Mouse (Mus musculus) hindbrain, embryonic 13.5 days (tissue): Measurements from ENCODE around the gene Anapc7. TPM values are rescaled to one million over a fixed set of nuclear protein-coding genes. Genes with fewer than 3 reads are reported as not detected.
A peak's percentile ranks its signal among the peaks of the same experiment; 100 is the strongest.

ENCODE experiments used
- ATAC-seq: fragments of 200-750 bp; cut with Nextera tagmentation; 2 replicates; pipeline ENCODE4 v1.8.0; 2017; ENCODE audit warnings: moderate TSS enrichment; ENCODE audit not compliant: low FRiP score
- H3K27ac ChIP-seq: fragments of 300-500 bp; sonication (generic); 2 replicates; pipeline ENCODE4 v1.5.1; 2015; ENCODE audit warnings: inconsistent platforms, mild to moderate bottlenecking, moderate library complexity
- H3K27me3 ChIP-seq: fragments of 300-500 bp; sonication (generic); 2 replicates; pipeline ENCODE4 v1.6.1; 2015; ENCODE audit warnings: mild to moderate bottlenecking, inconsistent platforms
- H3K36me3 ChIP-seq: fragments of 300-500 bp; sonication (generic); 2 replicates; pipeline ENCODE4 v1.6.1; 2015; ENCODE audit warnings: mild to moderate bottlenecking, inconsistent platforms
- H3K4me1 ChIP-seq: fragments of 300-500 bp; sonication (generic); replicated peaks from 2 replicates; pipeline ENCODE4 v1.6.1; 2015; ENCODE audit warnings: inconsistent platforms
- H3K4me2 ChIP-seq: fragments of 300-500 bp; sonication (generic); 2 replicates; pipeline ENCODE4 v1.6.1; 2015; ENCODE audit warnings: inconsistent platforms, mild to moderate bottlenecking, moderate library complexity
- H3K4me3 ChIP-seq: fragments of 300-500 bp; sonication (generic); 2 replicates; pipeline ENCODE4 v1.5.1; 2015; ENCODE audit warnings: mild to moderate bottlenecking, inconsistent platforms
- H3K9ac ChIP-seq: fragments of 300-500 bp; sonication (generic); 2 replicates; pipeline ENCODE4 v1.6.1; 2015; ENCODE audit warnings: mild to moderate bottlenecking, inconsistent platforms
- H3K9me3 ChIP-seq: fragments of 300-500 bp; sonication (generic); 2 replicates; pipeline ENCODE4 v1.6.1; 2016; ENCODE audit warnings: inconsistent platforms
- WGBS: fragments of 180-500 bp; shearing (Covaris S2); methylation state at CpG from one replicate; pipeline ENCODE4 v1.1.7; 2015; 5-methylcytosine and 5-hydroxymethylcytosine counted together
- polyA plus RNA-seq: library from polyadenylated mRNA; unstranded; fragments of >200 nt; fragmentation: Nextera tagmentation; extraction: Ambion mirVana; gene quantifications from 2 replicates; pipeline ENCODE4 v1.2.1, GENCODE M21; 2015

Gene Anapc7
- 46.7 and 51.8 TPM in 2 replicates for polyA plus RNA-seq

DNA sequence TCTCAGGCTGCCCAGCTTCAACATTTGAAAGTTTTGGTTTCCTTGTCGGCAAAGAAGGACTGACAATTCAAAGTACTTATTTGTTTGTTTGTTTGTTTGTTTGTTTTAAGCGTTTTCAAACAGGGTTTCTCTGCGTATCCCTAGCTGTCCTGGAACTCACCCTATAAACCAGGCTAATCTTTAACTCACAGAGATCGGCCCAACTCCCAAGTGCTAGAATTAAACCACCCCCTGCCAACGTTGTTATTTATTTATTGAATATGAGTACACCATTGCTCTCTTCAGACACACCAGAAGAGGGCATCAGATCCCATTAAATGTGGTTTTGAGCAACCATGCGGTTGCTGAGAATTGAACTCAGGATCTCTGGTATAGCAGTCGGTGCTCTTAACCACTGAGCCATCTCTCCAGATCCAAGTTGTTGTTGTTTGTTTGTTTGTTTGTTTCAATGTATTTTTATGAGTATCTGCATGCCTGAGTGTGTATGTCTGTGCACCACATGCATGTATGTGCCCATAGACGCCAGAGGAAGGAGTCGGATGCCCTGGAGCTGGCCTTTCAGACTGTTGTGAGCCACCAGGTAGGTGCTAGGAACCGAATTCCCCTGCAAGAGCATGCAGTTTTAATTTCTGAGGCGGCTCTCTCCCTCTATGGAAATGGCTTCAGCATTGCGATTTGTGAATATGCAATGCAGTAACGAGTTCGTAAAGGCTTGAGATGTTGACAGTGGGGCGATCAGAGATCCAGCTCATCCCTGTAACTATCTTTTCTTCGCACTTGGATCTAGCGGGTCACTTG is at the start of gene Anapc7:
Anapc7 (plus strand) TSS at position 423 of the 798 bp plus-strand sequence.
- 21% methylated on average over 17 of the region's 17 CpGs for WGBS
- Histone ChIP-seq H3K27ac (peak within 1 kb of the TSS; percentile 94), H3K9ac (peak within 1 kb of the TSS; percentile 96), H3K4me2 (peak within 1 kb of the TSS; percentile 95), H3K36me3 (no peaks in the 10 kb centered on the region), H3K27me3 (no peaks in the 10 kb centered on the region), H3K4me1 (peaks cover 21% of the 10 kb centered on the region), H3K9me3 (no peaks in the 10 kb centered on the region), H3K4me3 (peak within 1 kb of the TSS; percentile 97)
- peak; percentile 52; the same call in 1 of the 2 replicates for ATAC-seq

DNA sequence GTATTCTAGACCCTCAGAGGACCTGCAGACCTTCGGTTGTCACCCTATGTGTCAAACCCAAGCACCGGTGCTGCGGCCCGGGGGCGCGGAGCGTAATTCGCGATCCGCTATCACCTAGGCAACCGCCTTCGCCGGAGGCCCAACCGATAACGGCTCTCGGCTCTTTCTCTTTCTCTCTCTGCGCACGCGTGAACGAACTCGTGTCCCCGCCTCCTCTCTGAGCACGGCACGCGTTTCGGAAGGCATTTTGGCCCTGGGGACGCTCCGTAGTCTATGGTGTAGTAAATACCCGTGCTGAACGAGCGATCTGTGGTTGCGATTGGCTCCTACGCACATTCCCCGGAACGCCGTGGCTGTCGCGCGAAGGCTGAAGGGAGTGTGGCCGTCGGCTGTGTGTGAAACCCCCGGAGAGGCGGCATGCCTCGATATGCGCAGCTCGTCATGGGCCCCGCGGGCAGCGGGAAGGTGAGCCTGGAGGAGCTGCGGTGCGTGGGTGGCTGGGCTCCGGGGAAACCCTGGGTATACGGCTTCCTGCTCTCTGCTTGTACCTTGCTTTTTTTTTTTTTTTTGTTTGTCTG is 49.2 kb upstream of the Anapc7 start, which contains the start of gene Fam216a:
Fam216a (minus strand) TSS at position 173 of the 578 bp plus-strand sequence.
- Histone ChIP-seq H3K27ac (peak within 1 kb of the TSS; percentile 97), H3K36me3 (peaks cover 48% of the 10 kb centered on the region), H3K4me1 (peaks cover 26% of the 10 kb centered on the region), H3K9ac (peak within 1 kb of the TSS; percentile 92), H3K4me3 (peak within 1 kb of the TSS; percentile 83), H3K27me3 (no peaks in the 10 kb centered on the region), H3K9me3 (no peaks in the 10 kb centered on the region), H3K4me2 (peak within 1 kb of the TSS; percentile 77)
- peak; percentile 95 for ATAC-seq
- WGBS: under 1% methylated on average over 53 of the region's 53 CpGs

DNA sequence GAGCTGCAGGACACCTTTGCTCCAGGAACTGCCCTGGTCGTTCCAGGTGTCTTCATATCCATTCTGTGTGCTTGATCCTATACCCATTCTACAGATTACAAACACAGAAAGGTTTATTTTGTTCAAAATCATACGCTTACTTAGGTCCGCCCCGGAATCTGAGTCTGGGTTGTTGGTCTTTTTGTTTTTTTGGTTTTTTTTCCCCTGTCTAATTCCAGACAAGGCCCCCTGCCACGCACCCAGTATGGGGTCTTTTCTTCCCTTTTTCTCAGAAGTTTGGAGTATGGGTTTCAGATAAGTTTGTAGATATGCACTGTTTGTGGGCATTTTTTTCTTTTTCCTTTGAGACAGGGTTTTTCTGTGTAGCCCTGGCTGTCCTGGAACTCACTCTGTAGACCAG is 48.6 kb upstream of the Anapc7 start:
- 7% methylated on average over 5 of the region's 5 CpGs for WGBS
- Histone ChIP-seq H3K27ac (peak overlapping the region; percentile 97), H3K9me3 (no peaks in the 10 kb centered on the region), H3K36me3 (peaks cover 42% of the 10 kb centered on the region), H3K27me3 (no peaks in the 10 kb centered on the region), H3K9ac (peak overlapping the region; percentile 92), H3K4me1 (peaks cover 26% of the 10 kb centered on the region), H3K4me3 (peak overlapping the region; percentile 83), H3K4me2 (peak overlapping the region; percentile 77)
- no peak for ATAC-seq

DNA sequence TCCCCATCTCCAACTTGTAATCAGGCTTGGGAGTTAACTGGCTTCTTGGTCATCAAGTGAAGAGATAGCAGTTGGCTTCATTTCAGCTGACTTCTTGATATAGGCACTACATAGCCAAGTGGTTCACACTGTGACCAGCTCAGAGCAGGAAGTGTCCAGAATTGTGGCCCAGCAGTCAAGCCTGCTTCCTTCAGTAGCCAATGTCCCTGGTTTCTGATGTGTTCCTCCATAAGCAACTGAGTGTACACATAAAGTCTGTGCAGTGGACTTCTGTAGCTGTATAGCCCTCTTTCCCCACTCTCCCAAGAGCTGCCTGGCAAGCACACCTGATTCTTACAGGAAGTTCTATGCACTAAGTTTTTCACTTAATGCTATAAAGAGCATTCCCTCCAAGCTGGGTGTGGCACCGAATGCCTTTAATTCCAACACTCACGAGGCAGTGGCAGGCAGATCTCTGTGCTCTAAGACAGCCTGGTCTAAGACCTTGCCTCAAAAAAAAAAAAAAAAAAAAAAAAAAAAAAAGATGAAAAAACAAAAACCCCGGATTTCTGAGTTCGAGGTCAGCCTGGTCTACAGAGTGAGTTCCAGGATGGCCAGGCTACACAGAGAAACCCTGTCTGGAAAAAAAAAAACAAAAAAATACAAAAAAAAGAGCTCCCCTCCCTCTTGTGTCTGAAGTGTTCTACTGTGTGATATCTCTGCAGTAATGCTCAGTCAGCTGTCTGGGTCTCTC is 44.2 kb upstream of the Anapc7 start:
- Histone ChIP-seq H3K4me1 (peaks cover 12% of the 10 kb centered on the region), H3K4me3 (no peak overlapping the region), H3K4me2 (no peak overlapping the region), H3K36me3 (peaks cover 55% of the 10 kb centered on the region), H3K9me3 (no peaks in the 10 kb centered on the region), H3K27me3 (no peaks in the 10 kb centered on the region), H3K9ac (no peak overlapping the region), H3K27ac (no peak overlapping the region)
- 93% methylated on average over 4 of the region's 4 CpGs for WGBS
- ATAC-seq: no peak

DNA sequence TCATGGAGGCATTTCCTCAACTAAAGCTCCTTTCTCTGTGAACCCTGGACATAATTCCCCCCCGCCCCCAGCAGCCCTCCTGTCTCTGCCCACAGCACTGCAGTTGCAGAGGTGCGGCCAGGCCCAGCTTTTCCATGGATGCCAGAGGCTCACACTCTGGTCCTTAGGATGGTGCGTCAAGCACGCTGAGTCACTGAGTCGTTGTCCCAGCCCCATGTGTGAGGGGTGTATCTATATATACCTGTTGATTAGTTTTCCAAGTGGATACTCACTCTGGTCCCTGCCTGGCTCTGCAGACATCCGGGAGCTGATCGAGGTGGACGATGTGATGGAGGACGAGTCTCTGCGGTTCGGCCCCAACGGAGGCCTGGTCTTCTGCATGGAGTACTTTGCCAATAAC is 43.3 kb upstream of the Anapc7 start:
- H3K36me3 ChIP-seq: peaks cover 61% of the 10 kb centered on the region
- H3K4me2 ChIP-seq: no peak overlapping the region
- 95% methylated on average over 12 of the region's 12 CpGs for WGBS

DNA sequence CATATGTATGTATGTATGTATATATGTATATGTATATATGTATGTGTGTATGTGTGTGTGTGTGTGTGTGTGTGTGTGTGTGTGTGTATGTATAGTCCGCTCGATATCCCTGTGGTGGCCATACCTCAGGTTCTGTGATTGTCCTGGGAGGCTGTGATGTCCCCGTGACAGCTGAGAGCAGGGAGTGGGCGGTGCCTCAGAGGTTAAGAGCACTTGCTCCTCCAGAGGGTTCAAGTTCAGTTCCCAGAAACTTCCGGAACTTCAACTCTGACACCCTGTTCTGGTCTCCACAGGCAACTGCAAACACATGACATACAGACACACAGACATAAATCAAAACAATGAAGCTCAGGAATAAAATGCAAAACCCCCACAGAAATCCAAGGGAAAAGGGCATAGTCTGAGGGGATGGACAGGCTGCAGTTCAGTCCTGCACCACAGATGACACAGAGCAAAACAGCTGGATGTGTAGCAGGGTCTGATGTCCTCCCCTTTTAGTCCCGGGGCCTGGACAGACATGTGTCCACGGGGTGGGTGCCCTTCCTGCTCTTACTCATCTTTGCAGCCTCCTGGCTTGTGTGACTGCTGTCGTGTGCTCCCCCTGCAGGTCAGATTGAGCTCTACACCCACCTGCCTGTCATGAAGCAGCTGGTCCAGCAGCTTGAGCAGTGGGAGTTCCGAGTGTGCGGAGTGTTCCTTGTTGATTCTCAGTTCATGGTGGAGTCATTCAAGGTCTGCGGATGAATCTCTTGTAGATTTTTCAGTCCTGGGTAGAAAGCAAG is 41.9 kb upstream of the Anapc7 start:
- no peaks in the 10 kb centered on the region for H3K27me3 ChIP-seq
- H3K9ac ChIP-seq: no peak overlapping the region
- H3K9me3 ChIP-seq: no peaks in the 10 kb centered on the region
- ATAC-seq: peak; percentile 52; the same call in 1 of the 2 replicates
- H3K4me1 ChIP-seq: no peaks in the 10 kb centered on the region
- peaks cover 52% of the 10 kb centered on the region for H3K36me3 ChIP-seq
- H3K4me3 ChIP-seq: no peak overlapping the region
- H3K27ac ChIP-seq: no peak overlapping the region
- H3K4me2 ChIP-seq: no peak overlapping the region
- WGBS: 56% methylated on average over 11 of the region's 11 CpGs

More for the DNA sequence above, 43.3 kb upstream of the Anapc7 start:
- no peak overlapping the region for H3K4me3 ChIP-seq
- H3K9me3 ChIP-seq: no peaks in the 10 kb centered on the region
- H3K9ac ChIP-seq: no peak overlapping the region
- H3K27me3 ChIP-seq: no peaks in the 10 kb centered on the region
- H3K4me1 ChIP-seq: peaks cover 6% of the 10 kb centered on the region
- no peak for ATAC-seq
- H3K27ac ChIP-seq: no peak overlapping the region

DNA sequence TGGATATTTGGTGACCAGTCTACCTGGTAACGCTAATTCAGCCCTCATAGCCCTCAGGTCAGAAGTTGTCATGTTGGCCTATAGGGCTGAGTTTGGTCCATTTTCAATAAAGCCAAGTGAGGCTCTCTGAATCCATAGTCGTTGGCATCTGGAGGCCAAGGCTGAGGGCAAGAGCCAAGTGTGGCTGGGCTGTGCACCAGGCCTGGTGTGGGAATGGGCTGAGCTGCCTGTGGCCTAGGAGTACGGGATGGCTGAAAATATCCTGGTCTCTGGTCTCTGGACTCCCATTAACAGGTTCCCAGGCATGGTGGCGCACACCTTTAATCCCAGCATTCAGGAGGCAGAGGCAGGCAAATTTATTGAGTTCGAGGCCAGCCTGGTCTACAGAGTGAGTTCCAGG is 31.5 kb upstream of the Anapc7 start:
- Histone ChIP-seq H3K27ac (no peak overlapping the region), H3K27me3 (no peaks in the 10 kb centered on the region), H3K9ac (no peak overlapping the region), H3K9me3 (no peaks in the 10 kb centered on the region), H3K4me2 (no peak overlapping the region), H3K4me1 (peaks cover 14% of the 10 kb centered on the region), H3K36me3 (no peaks in the 10 kb centered on the region), H3K4me3 (no peak overlapping the region)
- no peak for ATAC-seq
- WGBS: 91% methylated on average over 5 of the region's 5 CpGs

DNA sequence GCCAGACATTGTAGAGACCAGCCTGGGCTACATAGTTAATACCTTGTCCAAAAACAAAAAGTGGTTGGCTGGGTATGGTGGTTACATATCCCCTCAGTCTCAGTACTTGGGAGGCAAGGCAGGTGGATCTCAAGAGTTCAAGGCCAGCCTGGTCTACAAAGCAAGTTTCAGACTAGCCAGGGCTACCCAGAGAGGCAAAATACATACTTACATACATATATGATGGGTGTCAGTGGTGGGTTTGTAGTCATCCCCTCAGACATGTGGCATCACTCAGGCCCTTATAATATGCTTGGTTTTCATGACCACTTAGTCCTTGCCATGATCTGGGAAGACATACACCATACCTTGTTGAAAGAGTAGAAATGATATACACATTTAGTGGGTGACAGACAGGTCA is 30.8 kb upstream of the Anapc7 start:
- Histone ChIP-seq H3K9ac (no peak overlapping the region), H3K36me3 (no peaks in the 10 kb centered on the region)
- no peak for ATAC-seq

DNA sequence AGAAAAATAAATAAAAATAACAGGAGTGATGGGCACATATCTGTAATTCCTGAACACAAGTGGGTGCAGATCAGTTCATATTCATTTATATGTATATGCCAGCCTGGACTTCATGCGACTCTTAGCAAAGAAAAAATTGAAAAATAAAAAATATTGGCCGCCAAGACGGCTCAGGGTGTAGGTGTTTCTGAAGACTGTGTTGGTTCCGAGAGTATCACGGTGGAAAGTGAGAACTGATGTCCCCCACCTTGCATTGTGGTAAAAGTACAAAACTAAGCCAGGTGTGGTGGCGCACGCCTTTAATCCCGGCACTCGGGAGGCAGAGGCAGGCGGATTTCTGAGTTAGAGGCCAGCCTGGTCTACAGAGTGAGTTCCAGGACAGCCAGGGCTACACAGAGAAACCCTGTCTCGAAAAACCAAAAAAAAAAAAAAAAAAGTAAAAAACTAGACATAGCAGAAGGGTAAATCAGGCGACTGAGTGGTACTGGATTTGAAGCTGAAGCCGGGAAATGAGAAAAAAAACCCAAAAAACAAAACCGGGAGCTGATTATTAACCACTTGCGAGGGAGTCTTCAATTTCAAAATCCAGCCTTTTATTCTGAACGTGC is 30.2 kb upstream of the Anapc7 start:
- Histone ChIP-seq H3K4me3 (peak overlapping the region; percentile 85), H3K36me3 (peaks cover under 1% of the 10 kb centered on the region; the same call in 1 of the 2 replicates), H3K4me1 (peaks cover 14% of the 10 kb centered on the region), H3K27ac (peak overlapping the region; percentile 72; the same call in 1 of the 2 replicates), H3K4me2 (peak overlapping the region; percentile 27), H3K9ac (no peak overlapping the region), H3K27me3 (no peaks in the 10 kb centered on the region), H3K9me3 (no peaks in the 10 kb centered on the region)
- WGBS: 51% methylated on average over 16 of the region's 16 CpGs
- ATAC-seq: 0 out of 2 replicates have a peak, but pooled peaks have one; percentile 21

More for the DNA sequence above, 30.8 kb upstream of the Anapc7 start:
- Histone ChIP-seq H3K27me3 (no peaks in the 10 kb centered on the region), H3K4me2 (no peak overlapping the region), H3K9me3 (no peaks in the 10 kb centered on the region), H3K4me3 (no peak overlapping the region), H3K27ac (no peak overlapping the region), H3K4me1 (peaks cover 14% of the 10 kb centered on the region)

DNA sequence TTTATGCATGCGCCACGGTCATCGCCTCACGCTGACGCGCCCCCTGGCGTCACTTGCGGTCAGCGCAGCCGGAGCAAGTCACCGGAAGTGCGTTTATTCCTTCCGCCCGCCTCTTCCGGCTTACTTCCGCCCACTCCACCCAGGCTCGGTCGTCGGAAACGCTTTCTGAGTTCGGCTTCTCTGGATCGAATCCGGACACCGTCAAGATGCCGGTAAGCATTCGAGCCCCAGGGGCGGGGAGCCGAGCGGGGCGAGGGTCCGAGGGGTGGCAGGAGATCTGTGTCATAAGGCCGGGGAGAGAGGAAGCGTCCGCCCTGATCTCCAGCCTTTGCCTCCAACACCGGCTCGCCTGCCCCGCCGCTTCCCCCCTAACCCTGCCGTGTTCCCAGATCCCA is 29.7 kb upstream of the Anapc7 start, which contains the start of gene Arpc3:
Arpc3 (plus strand) TSS at position 93 of the 395 bp plus-strand sequence.
- Histone ChIP-seq H3K9me3 (no peaks in the 10 kb centered on the region), H3K9ac (peak within 1 kb of the TSS; percentile 91), H3K36me3 (peaks cover 5% of the 10 kb centered on the region), H3K27ac (peak within 1 kb of the TSS; percentile 72), H3K4me1 (peaks cover 14% of the 10 kb centered on the region), H3K27me3 (no peaks in the 10 kb centered on the region), H3K4me2 (peak within 1 kb of the TSS; percentile 83), H3K4me3 (peak within 1 kb of the TSS; percentile 85)
- under 1% methylated on average over 39 of the region's 39 CpGs for WGBS
- peak; percentile 81 for ATAC-seq
